Mouse (Mus musculus) frontal cortex, adult 2 months (tissue): ENCODE data around the gene Tspyl4. TPM values are rescaled to one million over a fixed set of nuclear protein-coding genes. Genes with fewer than 3 reads are reported as not detected.

Source experiments
- DNase-seq, 2 experiments: peaks; one replicate each; pipeline ENCODE4 v3.0.0; 2022; ENCODE audit warnings: low spot score in 1 of 2; ENCODE audit errors: extremely low spot score in 1 of 2
- polyA plus RNA-seq: library from polyadenylated mRNA; depleted of rRNA; stranded (reverse); fragments of >200 nt; gene quantifications from 2 replicates; pipeline ENCODE4 v1.2.3, GENCODE M21; 2012; rRNA removed

Tspyl4 gene
- polyA plus RNA-seq, 1 experiment, result 289 TPM

DNA sequence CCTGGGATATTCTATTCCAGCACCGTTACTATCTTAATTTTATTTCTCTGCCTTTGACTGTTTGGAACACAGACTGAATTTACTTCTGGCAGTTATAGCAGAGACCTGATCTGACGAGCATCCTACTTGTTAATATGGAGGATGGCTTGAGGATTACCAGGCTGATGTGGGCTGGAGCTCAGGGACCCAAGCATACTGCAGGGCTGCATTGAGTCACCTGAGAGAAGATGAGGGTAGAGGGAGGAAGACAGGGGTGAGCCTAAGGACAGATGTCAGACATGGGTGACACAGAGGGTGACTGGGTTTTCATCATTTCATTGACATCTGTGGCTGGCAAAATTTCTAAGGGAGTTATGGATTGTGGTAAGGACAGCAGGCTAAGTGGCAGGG is 20.0 kb downstream of the Tspyl4 start:
- no peak for DNase-seq

DNA sequence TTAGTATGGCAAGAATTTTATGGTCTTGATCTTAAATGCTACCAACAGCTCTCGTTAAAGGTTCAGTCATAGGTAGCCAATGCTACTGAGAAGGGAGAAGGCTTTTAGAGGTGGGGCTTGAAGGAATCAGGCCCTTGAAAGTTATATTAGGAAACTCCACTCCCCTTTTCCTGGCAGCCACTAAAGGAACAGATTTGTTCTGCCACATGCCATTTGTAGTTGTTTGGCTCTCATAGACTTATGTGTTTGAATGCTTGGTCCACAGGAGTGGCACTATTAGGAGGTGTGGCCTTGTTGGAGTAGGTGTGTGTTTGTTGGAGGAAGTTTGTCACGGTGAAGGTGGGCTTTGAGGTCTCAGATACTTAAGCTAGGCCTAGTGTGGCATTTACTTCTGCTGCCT is 23.6 kb downstream of the Tspyl4 start:
- no peak for DNase-seq

DNA sequence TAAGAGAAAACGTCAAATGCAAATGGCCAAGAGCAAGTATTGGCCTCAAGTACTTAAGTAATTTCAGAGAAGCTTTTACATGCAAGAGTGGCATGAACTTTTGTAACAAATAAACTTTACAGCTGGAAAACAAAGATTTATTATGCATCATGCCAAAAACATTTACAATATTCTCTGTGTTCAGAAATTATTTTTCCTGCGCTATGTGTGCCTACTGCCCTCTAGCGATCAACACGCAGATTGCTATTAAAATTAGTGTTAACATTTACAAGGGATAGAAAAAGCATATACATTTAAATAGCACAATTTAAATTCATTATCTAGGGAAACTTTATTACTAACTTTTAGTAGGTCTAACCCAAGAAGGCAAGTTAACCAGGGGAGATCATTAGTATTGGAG is 29.5 kb downstream of the Tspyl4 start:
- DNase-seq, result peak in 1 of 2 experiments; percentile 62

DNA sequence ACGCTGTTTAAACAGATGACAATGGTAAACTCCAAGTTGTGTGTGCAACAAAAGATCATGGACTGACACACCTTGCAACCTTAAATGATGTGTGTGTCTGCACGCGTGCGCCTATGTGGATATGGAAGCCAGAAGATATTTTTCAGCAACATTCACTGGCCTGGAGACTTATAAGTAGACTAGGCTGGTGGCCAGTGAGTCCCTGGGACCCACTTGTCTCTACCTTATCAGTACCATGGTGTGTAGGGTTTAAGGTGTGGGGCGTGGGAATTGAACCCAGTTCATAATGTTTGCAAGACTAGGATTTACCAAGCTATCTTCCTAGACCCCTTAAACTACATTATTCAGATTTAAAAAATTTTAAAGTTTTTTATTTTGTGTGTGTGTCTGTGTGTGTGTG is 29.9 kb downstream of the Tspyl4 start:
- no peak for DNase-seq

DNA sequence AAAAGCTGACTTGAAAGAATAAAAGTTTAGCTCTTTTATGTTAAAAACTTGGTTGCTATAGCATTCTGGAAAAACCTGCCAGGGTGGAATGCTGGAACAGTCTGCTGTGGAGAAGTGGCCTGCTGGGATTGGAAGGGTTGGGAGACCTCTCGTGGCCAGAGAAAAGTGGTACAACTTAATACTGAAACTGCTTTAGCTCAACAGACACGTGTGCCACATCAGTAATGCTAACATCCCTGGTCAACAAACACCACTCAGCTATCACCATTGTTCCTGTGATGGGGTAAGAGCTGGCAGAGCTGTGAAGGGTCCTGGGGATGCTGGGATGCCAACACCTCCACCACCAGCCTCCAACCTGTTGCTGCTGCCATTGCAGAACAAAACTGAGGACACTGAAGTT is 31.1 kb downstream of the Tspyl4 start:
- peak in 1 of 2 experiments; percentile 71 for DNase-seq

DNA sequence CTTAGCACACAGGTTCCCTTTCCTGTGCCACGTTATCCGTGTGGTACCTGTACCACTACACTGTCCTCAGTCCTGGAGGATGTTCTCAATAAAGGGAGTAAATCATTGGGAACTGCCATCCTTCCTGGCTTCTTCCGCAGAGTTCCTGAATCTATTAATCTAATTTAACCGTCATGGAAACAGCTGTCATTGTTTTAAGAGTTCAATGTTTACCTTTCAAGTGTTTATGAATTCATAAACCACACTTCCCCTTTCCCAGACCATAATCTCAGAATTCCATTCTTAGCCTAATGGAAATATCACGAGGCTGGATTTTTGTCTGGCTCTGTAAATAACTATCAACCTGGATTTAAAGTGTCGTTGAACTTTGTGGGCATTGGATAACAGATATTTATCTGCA is 43.8 kb downstream of the Tspyl4 start:
- DNase-seq, result no peak

DNA sequence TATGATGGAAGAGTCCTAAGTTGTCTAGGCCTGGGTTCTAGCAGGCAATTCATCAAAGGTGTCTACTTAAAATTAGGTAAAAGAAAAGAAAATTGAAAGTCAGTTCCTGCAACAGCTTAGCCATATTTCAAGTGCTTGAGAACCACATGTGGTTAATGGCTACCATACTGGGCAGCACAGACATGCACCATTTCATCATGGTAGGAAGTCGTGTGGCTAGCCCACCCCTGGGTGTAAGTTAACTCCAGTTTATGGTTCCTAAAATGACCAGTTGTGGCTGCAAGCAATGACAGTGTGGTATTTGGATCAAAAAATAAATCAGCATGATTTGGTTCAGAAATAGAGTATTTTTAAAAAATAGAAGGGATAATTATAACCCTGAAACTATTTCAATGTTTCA is 44.6 kb downstream of the Tspyl4 start:
- no peak for DNase-seq

Other genes with a start within 250 kb of the Tspyl4 start
- 1.4 and 1.8 TPM in 2 replicates for gene Calhm5, start 200.9 kb upstream of the Tspyl4 start, polyA plus RNA-seq
- gene Calhm6, start 169.5 kb upstream of the Tspyl4 start, polyA plus RNA-seq, result 0.44 and 0.50 TPM in 2 replicates
- gene Dse, start 89.7 kb upstream of the Tspyl4 start, polyA plus RNA-seq, result 3.6 and 3.8 TPM in 2 replicates
- 103 and 105 TPM in 2 replicates for gene Tspyl1, start 15.3 kb upstream of the Tspyl4 start, polyA plus RNA-seq
- 0.25 and 0.26 TPM in 2 replicates for gene Col10a1, start 92.5 kb downstream of the Tspyl4 start, polyA plus RNA-seq
- gene Nt5dc1, start 121.1 kb downstream of the Tspyl4 start, polyA plus RNA-seq, result 1.6 and 2.4 TPM in 2 replicates
- gene Frk, start 186.0 kb downstream of the Tspyl4 start, polyA plus RNA-seq, result 0.32 and 0.50 TPM in 2 replicates